Mouse (Mus musculus) embryonic facial prominence, embryonic 15.5 days (tissue): ENCODE results near the gene Nhsl1. TPM values are rescaled to one million over a fixed set of nuclear protein-coding genes. Genes with fewer than 3 reads are reported as not detected.

Source experiments
- ATAC-seq: fragments of 200-750 bp; cut with Nextera tagmentation; 2 replicates; pipeline ENCODE4 v1.8.0; 2017; ENCODE audit warnings: low read depth, moderate TSS enrichment; ENCODE audit not compliant: insufficient number of reproducible peaks, low FRiP score, low TSS enrichment
- H3K27ac ChIP-seq: fragments of 300-500 bp; sonication (generic); replicated peaks from 2 replicates; pipeline ENCODE4 v1.5.1; 2015; ENCODE audit warnings: mild to moderate bottlenecking, inconsistent platforms
- H3K27me3 ChIP-seq: fragments of 300-500 bp; sonication (generic); 2 replicates; pipeline ENCODE4 v1.6.1; 2015; ENCODE audit warnings: inconsistent platforms
- H3K36me3 ChIP-seq: fragments of 300-500 bp; sonication (generic); 2 replicates; pipeline ENCODE4 v1.6.1; 2015; ENCODE audit warnings: mild to moderate bottlenecking, inconsistent platforms
- H3K4me1 ChIP-seq: fragments of 300-500 bp; sonication (generic); 2 replicates; pipeline ENCODE4 v1.6.1; 2015; ENCODE audit warnings: inconsistent platforms
- H3K4me2 ChIP-seq: fragments of 300-500 bp; sonication (generic); replicated peaks from 2 replicates; pipeline ENCODE4 v1.6.1; 2015; ENCODE audit warnings: mild to moderate bottlenecking, inconsistent platforms
- H3K4me3 ChIP-seq: fragments of 300-500 bp; sonication (generic); replicated peaks from 2 replicates; pipeline ENCODE4 v1.5.1; 2015; ENCODE audit warnings: mild to moderate bottlenecking, inconsistent platforms
- H3K9ac ChIP-seq: fragments of 300-500 bp; sonication (generic); 2 replicates; pipeline ENCODE4 v1.6.1; 2015; ENCODE audit warnings: inconsistent platforms
- H3K9me3 ChIP-seq: fragments of 300-500 bp; sonication (generic); replicated peaks from 2 replicates; pipeline ENCODE4 v1.6.1; 2016; ENCODE audit warnings: inconsistent platforms
- whole genome bisulfite sequencing: fragments of 180-500 bp; shearing (Covaris S2); methylation state at CpG from one replicate; pipeline ENCODE4 v1.1.7; 2015; 5-methylcytosine and 5-hydroxymethylcytosine counted together
- polyA plus RNA-seq: library from polyadenylated mRNA; unstranded; fragments of >200 nt; fragmentation: Nextera tagmentation; extraction: Ambion mirVana; gene quantifications from 2 replicates; pipeline ENCODE4 v1.2.1, GENCODE M21; 2015

Nhsl1 gene
- polyA plus RNA-seq, 1 experiment from 2014 or later: 11.0 TPM

DNA sequence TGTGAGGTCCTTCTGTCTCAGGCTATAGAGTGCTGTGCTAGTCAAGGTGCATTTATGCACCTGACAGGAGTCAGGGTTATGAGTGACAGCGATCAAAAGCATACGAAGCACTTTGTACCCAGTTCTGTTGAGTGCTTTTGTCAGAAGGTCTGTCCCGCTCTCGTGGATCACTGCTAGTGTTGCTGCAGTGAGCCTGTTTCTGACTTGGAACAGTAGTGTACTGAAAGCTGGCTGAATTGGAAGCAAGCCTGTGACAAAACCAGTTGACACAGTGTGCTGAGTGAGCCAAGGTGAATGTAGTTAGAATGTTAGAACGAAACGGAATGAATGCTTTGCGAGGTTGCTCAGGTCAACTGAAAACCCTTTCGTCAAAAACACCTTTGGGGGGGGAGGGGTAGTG lies 82.2 kb downstream of the Nhsl1 start:
- ATAC-seq: no peak
- Histone ChIP-seq H3K4me2 (no peak overlapping the region), H3K27me3 (no peaks in the 10 kb centered on the region), H3K4me3 (no peak overlapping the region), H3K9me3 (no peaks in the 10 kb centered on the region), H3K36me3 (no peaks in the 10 kb centered on the region), H3K27ac (no peak overlapping the region), H3K4me1 (0 out of 2 replicates have a peak, but pooled peaks cover 8% of the 10 kb centered on the region), H3K9ac (no peak overlapping the region)
- 75% methylated on average over 8 of the region's 8 CpGs for WGBS

DNA sequence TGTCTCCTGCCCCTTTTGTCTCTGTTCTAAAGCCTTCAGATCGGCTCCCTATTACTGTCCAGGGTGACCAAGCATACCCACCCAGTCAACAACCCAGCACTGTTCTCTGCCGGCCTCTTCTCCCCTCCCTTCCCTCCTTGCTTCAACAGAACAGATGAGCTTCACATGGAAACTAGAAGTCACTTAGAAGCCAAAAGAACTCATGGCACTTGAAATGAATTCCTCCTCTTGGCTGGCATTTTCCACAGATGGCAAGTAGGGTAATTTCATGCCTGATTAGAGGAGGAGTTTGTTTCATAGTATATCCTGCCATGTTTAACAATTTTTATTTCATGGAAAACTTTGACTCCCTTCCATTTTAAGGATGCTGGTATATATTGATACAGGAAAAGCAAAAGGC lies 85.2 kb downstream of the Nhsl1 start:
- no peak overlapping the region for H3K27ac ChIP-seq
- H3K36me3 ChIP-seq: no peaks in the 10 kb centered on the region
- H3K27me3 ChIP-seq: no peaks in the 10 kb centered on the region
- no peaks in the 10 kb centered on the region for H3K9me3 ChIP-seq
- 42% methylated on average over 2 of the region's 2 CpGs for WGBS
- H3K4me2 ChIP-seq: no peak overlapping the region
- ATAC-seq: no peak
- H3K4me3 ChIP-seq: no peak overlapping the region
- peaks cover 26% of the 10 kb centered on the region for H3K4me1 ChIP-seq
- H3K9ac ChIP-seq: no peak overlapping the region

DNA sequence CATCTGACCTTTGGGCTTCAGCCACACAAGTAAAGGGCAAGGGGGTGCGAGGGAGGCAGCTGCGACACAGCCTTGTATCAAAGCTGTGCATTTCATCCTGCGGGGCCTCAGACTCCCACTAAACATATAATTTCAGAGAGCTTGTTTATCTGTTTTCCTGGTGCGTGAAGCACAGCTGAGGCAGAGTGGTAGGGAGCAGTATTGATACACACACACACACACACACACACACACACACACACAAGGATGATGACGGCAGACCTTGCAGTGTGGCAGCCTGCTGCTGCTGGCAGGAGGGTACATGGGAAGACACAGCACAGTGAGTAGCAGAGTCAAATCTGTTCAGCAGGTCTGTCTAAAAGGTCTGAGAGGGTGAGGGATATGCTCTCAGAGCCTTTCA lies 85.9 kb downstream of the Nhsl1 start:
- WGBS: 73% methylated on average over 5 of the region's 5 CpGs
- Histone ChIP-seq H3K27me3 (no peaks in the 10 kb centered on the region), H3K9me3 (no peaks in the 10 kb centered on the region), H3K4me2 (no peak overlapping the region), H3K9ac (no peak overlapping the region), H3K36me3 (no peaks in the 10 kb centered on the region), H3K4me3 (no peak overlapping the region), H3K4me1 (peaks cover 33% of the 10 kb centered on the region), H3K27ac (no peak overlapping the region)
- ATAC-seq: no peak

DNA sequence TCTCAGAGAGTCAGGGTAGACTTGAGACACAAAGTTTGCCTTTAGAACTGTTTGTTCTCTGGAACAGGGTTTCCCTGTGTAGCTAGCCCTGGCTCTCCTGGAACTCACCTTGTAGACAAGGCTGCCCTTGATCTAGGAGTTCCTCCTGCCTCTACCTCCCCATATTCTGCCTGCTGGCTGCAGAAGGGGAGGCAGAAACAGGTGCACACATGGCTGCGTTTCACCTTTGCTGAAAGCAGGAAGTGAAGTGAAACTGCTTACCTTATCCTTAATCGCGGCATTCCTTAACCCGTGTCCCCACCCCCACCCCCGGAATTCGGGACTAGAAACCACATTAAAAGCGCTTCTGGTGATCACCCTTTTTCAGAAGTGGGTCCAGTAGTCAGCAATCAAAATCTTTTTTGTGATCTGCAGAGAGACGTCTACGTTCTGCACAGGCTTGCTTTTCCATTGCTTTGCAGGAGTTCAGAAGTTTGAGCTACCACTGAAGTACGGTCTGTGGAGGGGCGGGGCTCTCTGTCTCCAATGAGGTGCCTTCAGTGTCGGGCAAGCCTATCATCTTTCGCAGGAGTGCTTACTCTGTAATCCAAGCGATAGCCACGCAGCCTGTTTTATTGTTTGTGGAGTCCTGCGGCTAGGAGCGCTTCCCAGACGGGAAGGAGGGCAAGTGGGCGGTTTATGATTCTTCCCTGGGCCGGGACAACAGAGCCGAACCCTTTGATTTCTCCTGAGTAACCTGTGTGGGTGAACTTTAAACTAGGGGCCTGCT lies 88.5 kb downstream of the Nhsl1 start:
- Histone ChIP-seq H3K4me1 (peaks cover 28% of the 10 kb centered on the region), H3K4me2 (peak overlapping the region; percentile 77), H3K27ac (peak overlapping the region; percentile 71), H3K9ac (peak overlapping the region; percentile 35; the same call in 1 of the 2 replicates), H3K9me3 (no peaks in the 10 kb centered on the region), H3K27me3 (no peaks in the 10 kb centered on the region), H3K36me3 (no peaks in the 10 kb centered on the region), H3K4me3 (peak overlapping the region; percentile 50)
- WGBS: under 1% methylated on average over 21 of the region's 21 CpGs
- ATAC-seq: peak; percentile 86

DNA sequence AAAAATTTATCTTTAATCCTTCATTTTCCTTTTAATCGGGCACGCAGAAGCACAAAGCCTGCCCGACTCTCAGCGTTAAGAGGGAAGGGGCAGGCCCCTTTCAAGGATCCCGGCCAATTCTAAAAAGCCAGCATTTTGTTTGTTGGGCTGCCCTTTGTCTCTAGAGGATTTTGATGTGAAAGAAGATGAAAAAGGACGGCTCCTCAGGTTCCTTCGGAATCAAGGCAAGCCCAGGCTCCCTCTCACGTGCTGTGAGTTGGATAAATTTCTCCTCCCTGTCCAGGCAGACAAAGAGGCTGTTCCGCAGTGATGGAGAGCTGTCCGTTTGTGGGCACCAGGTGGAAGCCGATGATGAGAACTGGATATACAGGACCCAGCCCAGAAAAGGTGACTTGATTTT lies 89.3 kb downstream of the Nhsl1 start:
- no peaks in the 10 kb centered on the region for H3K9me3 ChIP-seq
- 6% methylated on average over 11 of the region's 11 CpGs for WGBS
- no peaks in the 10 kb centered on the region for H3K27me3 ChIP-seq
- H3K9ac ChIP-seq: peak overlapping the region; percentile 35
- peak overlapping the region; percentile 77 for H3K4me2 ChIP-seq
- H3K4me1 ChIP-seq: peaks cover 28% of the 10 kb centered on the region
- H3K36me3 ChIP-seq: no peaks in the 10 kb centered on the region
- peak overlapping the region; percentile 50 for H3K4me3 ChIP-seq
- peak overlapping the region; percentile 71; the same call in 1 of the 2 replicates for H3K27ac ChIP-seq
- ATAC-seq: no peak

DNA sequence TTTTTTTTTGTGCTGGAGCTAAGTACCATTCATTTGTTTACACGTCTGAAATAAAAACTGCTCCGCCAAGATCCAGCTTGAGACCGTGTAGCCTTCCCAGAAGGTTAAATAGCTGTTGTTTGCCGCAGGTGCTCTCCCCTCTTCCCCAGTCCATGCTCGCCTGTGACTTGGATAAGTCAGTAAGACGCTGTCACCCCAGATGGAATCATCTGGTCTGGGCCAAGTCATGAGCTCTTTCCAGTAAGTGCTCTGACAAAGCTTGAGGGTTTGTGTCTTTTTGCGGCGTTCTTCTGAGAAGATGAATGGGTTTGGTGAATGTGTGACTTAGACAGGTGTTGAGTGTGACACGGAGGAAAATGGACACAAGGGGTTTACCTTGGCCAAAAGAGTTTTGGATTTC lies 89.8 kb downstream of the Nhsl1 start:
- ATAC-seq: no peak
- H3K9me3 ChIP-seq: no peaks in the 10 kb centered on the region
- no peaks in the 10 kb centered on the region for H3K27me3 ChIP-seq
- H3K4me1 ChIP-seq: peaks cover 28% of the 10 kb centered on the region
- H3K9ac ChIP-seq: peak overlapping the region; percentile 35; the same call in 1 of the 2 replicates
- peak overlapping the region; percentile 77 for H3K4me2 ChIP-seq
- H3K4me3 ChIP-seq: peak overlapping the region; percentile 50
- 29% methylated on average over 9 of the region's 9 CpGs for WGBS
- H3K36me3 ChIP-seq: no peaks in the 10 kb centered on the region
- no peak overlapping the region for H3K27ac ChIP-seq

DNA sequence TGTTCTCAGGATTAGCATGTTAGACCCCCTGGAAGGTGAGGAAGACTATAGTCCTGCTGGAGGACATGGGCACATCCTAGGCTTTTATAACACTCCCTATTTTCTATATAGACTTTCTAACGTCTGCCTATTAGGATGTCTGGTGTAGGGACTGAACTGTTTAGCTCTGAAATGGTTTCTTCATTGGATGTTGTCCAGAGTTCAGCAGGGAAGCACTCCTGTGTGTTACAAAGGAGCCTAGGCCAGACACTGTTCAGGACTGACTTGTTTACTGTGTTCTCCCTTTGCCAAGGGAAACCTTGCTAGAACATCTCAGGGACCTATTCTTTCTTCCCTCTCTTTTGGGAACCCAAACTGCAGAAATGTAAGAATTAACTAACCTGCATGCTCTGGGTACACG lies 90.3 kb downstream of the Nhsl1 start:
- no peaks in the 10 kb centered on the region for H3K36me3 ChIP-seq
- no peaks in the 10 kb centered on the region for H3K9me3 ChIP-seq
- H3K4me2 ChIP-seq: peak overlapping the region; percentile 77
- peak overlapping the region; percentile 56 for H3K27ac ChIP-seq
- 37% methylated on average over 2 of the region's 2 CpGs for WGBS
- no peaks in the 10 kb centered on the region for H3K27me3 ChIP-seq
- H3K4me3 ChIP-seq: peak overlapping the region; percentile 50
- H3K9ac ChIP-seq: no peak overlapping the region
- no peak for ATAC-seq
- H3K4me1 ChIP-seq: peaks cover 28% of the 10 kb centered on the region

DNA sequence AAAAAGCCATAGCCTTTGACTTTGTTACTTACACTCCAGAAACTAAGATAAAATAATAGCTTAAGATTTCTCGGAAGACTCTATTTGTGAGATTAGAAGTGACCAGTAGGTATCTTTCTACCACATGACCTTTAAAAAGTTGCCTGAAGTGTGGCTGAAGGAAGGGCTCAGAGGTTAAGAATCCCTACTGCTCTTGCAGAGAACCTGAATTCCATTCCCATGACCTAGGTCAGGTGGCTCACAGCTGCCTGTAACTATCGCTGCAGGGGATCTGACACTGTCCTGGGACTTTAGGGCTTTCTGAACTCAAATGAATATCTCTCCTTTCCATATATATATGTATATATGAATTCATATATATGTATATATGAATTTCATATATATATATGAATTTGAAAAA lies 92.5 kb downstream of the Nhsl1 start:
- H3K4me2 ChIP-seq: no peak overlapping the region

DNA sequence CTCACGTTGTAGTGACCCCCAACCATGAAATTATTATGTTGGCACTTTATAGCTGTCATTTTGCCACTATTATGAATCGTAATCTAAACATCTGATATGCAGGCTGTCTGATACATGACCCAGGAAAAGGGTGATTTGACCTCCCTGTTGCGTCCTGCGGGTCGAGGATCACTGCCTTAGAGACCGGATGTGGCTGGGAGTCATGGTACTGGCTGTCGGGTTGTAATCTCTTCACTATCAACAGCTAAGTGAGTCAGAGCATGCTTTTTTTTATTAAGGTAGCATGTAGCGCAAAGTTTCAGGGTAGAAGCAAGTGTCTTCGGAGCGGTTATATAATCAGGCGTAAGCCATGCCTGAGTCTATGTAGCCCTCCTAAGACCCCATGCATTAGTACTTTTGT lies 97.2 kb downstream of the Nhsl1 start:
- ATAC-seq: no peak
- Histone ChIP-seq H3K27ac (no peak overlapping the region), H3K4me3 (no peak overlapping the region), H3K9ac (no peak overlapping the region), H3K36me3 (no peaks in the 10 kb centered on the region), H3K27me3 (no peaks in the 10 kb centered on the region), H3K4me1 (peaks cover 8% of the 10 kb centered on the region), H3K9me3 (no peaks in the 10 kb centered on the region), H3K4me2 (no peak overlapping the region)
- 88% methylated on average over 11 of the region's 11 CpGs for WGBS

More for the DNA sequence above, 92.5 kb downstream of the Nhsl1 start:
- 71% methylated on average over 2 of the region's 2 CpGs for WGBS
- H3K9ac ChIP-seq: no peak overlapping the region
- no peak overlapping the region for H3K27ac ChIP-seq
- no peaks in the 10 kb centered on the region for H3K36me3 ChIP-seq
- H3K9me3 ChIP-seq: no peaks in the 10 kb centered on the region
- peaks cover 28% of the 10 kb centered on the region for H3K4me1 ChIP-seq
- no peak for ATAC-seq
- no peaks in the 10 kb centered on the region for H3K27me3 ChIP-seq
- no peak overlapping the region for H3K4me3 ChIP-seq

DNA sequence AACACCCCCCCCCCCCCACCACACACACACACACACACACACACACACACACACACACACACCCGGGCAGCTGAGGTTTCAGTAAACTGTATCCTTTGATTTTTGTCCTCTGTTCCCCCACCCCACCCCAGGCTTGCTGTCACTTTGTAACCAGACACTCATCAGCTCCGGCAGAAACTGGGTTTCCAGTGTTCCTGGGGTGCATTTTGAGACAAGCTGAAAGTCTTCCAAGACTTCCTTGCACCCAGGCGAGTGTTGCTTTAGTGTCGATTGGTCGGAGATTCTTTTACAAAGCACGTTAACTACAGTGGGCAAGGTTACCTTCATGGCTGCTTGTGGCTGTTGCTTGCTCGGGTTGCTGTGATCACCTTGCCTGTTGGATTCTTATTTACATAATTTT lies 99.4 kb downstream of the Nhsl1 start:
- Histone ChIP-seq H3K27me3 (no peaks in the 10 kb centered on the region), H3K4me2 (no peak overlapping the region), H3K4me3 (no peak overlapping the region), H3K4me1 (peaks cover 8% of the 10 kb centered on the region), H3K27ac (0 out of 2 replicates have a peak overlapping the region, but pooled peaks have one; percentile 17), H3K9me3 (no peaks in the 10 kb centered on the region), H3K36me3 (no peaks in the 10 kb centered on the region), H3K9ac (no peak overlapping the region)
- WGBS: 13% methylated on average over 7 of the region's 7 CpGs
- 0 out of 2 replicates have a peak, but pooled peaks have one; percentile 29 for ATAC-seq

DNA sequence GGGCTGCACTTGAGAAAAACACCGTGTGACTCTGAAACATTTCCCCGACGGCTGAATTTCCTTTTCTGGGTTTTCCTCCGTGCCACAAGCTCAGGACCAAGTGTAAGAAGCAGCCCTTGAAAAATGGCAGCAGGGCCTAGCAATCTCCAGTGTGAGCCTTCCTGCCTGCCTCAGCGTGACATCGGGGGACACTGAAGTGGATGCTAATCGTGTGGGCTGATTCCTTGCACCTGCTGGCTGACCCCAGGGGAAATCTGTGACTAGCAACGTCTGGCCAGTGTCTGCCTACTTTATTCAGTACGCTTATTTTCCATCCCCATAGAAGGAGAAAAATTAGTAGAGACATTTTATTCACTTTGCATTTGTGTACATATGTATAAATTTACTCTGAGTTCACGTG lies 100.7 kb downstream of the Nhsl1 start:
- Histone ChIP-seq H3K9ac (no peak overlapping the region), H3K4me3 (no peak overlapping the region), H3K36me3 (no peaks in the 10 kb centered on the region), H3K4me2 (no peak overlapping the region), H3K9me3 (no peaks in the 10 kb centered on the region), H3K27me3 (no peaks in the 10 kb centered on the region), H3K27ac (no peak overlapping the region), H3K4me1 (peaks cover 11% of the 10 kb centered on the region)
- no peak for ATAC-seq
- WGBS: 67% methylated on average over 10 of the region's 10 CpGs
